Mouse (Mus musculus): Measurements from ENCODE around the gene Hnrnpf. TPM values are rescaled to one million over a fixed set of nuclear protein-coding genes. Genes with fewer than 3 reads are reported as not detected.

Gene Hnrnpf
- polyA plus RNA-seq, 1 experiment from 2014 or later: 748 TPM

DNA sequence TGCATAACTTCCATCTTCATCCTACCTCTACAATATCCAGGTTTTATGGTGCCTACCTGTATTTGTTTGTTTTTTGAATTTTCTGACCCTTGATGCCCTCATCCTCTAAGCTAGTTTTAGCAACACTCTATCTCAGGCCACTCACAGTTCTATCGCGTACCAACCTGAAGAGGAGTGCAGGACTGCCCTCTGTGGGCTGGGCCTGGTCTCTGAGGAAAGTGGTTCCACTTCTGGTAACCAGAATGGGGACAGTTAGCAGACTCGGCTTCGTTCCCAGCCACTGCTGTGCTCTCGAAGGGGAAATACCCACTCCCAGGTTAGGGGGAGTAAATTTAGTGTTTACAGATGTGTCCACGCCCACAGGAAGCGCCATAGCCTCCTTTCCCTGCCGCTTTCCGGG is 66.6 kb downstream of the Hnrnpf start:
- 13% methylated on average over 9 of the region's 9 CpGs for WGBS
- Histone ChIP-seq H3K9me3 (replicated peaks) (no peaks in the 10 kb centered on the region; the same call in 1 of the 2 replicates), H3K27me3 (no peaks in the 10 kb centered on the region), H3K36me3 (no peaks in the 10 kb centered on the region), H3K4me3 (replicated peaks) (no peak overlapping the region), H3K9ac (no peak overlapping the region), H3K4me2 (peak overlapping the region; percentile 23; the same call in 1 of the 2 replicates), H3K4me1 (peaks cover 7% of the 10 kb centered on the region; the same call in 1 of the 2 replicates), H3K27ac (no peak overlapping the region)
- peak; percentile 58; the same call in 1 of the 2 replicates for ATAC-seq (replicated peaks; ENCODE audit: low FRiP score)

Small RNA genes within 50 kb of the gene (microRNA-seq; reads per million reads assigned to microRNA genes)
- gene Gm25535: not detected

Other genes with a start within 250 kb of the Hnrnpf start
- gene Zfp637, start 59.1 kb upstream of the Hnrnpf start, polyA plus RNA-seq (2015; fragmentation: Nextera tagmentation; extraction: Ambion mirVana): 99.7 and 102 TPM in 2 replicates
- 9.4 and 12.7 TPM in 2 replicates for gene Zfp239, start 38.2 kb upstream of the Hnrnpf start, polyA plus RNA-seq (2015; fragmentation: Nextera tagmentation; extraction: Ambion mirVana)
- gene Fxyd4, start 37.4 kb downstream of the Hnrnpf start, polyA plus RNA-seq (2015; fragmentation: Nextera tagmentation; extraction: Ambion mirVana): 81.2 and 92.6 TPM in 2 replicates
- 0.76 and 1.0 TPM in 2 replicates for gene Rasgef1a, start 111.1 kb downstream of the Hnrnpf start, polyA plus RNA-seq (2015; fragmentation: Nextera tagmentation; extraction: Ambion mirVana)
- gene Csgalnact2, start 238.8 kb downstream of the Hnrnpf start, polyA plus RNA-seq (2015; fragmentation: Nextera tagmentation; extraction: Ambion mirVana): 16.2 and 16.3 TPM in 2 replicates